Mouse (Mus musculus) frontal cortex, postnatal 14 days (tissue): ENCODE results near the gene Fcrla.

ENCODE experiments used
- DNase-seq, 2 experiments: peaks; one replicate each; pipeline ENCODE4 v3.0.0; 2022; ENCODE audit warnings: low spot score in 2 of 2

The Fcrla gene

DNA sequence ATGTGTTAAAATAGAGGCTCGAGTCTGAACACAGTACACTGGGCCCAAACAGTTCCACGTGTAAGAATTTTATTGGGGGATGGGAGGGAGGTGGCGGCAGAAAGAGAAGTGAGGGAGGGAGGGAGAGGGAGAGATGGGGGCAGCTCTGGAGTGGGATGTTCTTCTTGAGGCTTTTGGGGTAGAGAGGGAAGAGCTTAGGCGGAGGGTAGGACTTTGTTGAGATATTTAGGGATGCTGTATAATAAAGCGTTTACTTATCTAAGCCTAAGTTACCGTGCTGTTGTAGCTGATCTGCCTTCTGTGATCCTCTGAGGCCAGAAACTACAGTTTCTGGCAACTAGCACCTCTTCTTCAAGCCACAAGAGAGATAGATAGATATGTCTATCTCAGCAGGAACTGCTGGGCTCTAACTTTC is 41.3 kb downstream of the Fcrla start:
- DNase-seq: no peak

DNA sequence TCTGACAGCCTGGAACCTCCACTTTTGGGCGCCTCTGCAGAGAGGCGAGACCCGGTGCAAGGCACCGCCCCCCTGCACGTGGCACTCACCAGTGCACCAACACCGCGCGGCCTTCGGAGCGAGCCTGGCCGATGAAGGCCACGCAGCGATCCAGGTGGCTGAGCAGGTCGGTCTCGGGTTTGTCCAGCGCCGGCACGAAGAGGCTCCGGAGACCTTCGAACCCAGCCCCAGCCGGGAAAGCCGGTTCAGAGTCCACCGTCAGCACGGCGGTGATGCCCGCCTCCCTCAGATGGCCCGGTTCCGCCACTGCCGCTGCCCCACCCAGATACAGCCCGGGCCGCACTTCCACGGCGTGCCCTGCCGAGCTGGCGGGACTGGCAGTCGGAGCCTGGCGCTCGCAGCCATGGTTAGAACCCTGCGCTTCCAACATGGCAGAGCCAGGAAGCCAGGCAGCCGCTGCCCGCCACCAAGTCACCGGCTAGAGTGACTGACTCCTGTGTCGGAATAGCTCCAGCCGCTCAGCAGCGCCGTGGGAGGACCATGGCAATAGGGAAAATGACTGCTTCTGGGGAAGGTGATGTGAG is 42.3 kb downstream of the Fcrla start, which contains the start of the genes Gm26620 and Dusp12:
Gene Gm26620, plus strand, starts transcription at position 88 of the 584 bp plus-strand sequence.
Gene Dusp12, minus strand, starts transcription at position 563 of the 584 bp plus-strand sequence.
- peak; percentile 78 to 84 for DNase-seq

DNA sequence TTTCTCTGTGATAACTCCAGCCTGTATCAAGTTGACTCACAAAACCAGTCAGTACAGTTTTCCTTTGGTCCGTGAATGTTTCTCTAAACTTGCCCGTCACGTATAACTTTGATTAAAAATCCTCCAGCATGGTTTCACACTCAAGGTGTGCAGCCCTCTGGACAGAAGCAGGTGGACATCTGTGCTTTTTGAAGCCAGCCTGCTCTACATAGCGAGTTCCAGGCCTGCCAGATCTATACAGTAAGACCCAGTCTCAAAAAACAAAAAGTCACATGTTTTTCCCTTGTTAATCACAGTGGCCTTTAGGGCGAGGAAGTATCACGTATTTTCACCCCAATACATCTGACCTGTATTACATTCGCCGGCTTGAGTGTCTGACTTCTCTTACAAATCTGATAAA is 43.0 kb downstream of the Fcrla start:
- no peak for DNase-seq

DNA sequence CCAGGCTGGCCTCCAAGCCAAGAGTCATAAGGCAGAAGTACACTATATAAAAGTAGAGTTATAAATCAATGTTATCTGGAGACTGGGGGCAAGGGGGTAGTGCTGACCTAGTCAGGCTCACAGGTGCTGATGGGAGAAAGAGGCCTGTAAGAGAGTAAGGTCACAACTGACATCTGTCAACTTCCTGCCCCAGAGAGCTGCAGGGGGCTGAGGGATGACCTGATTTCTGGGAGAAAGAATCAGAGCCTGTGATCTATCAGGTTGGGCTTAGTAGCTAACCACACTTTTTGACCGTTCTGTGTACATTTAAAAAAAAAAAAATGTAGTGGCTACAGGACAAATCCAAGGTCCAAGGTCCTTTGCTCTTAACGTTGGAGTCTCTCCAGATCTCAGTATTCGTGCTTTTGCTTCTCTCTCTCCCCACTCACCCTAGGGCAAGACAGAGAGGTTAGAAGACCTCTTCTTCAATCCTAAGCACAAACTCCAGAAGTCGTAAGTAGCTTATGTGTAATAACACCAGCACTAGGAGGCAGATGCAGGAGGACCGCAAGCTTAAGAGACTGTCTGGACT is 44.4 kb downstream of the Fcrla start:
- no peak for DNase-seq

DNA sequence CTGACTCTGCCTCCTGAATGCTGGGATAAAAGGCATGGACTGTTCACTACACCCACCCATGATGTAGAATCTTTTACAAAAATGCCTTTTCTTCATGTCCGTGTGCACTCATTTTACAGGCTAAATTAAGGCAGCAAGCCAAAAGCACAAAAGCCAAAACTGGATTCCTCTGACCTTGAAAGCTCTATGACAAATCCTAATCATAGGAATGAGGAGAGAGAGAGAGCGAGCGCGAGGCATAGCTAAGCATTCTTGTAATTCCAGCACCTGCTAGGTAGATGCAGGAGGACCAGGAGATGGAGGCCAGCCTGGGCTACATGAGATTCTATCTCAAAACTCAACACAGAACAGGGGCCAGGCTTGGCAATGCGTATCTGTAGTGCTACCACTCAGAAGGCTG is 50.5 kb downstream of the Fcrla start:
- DNase-seq: no peak

DNA sequence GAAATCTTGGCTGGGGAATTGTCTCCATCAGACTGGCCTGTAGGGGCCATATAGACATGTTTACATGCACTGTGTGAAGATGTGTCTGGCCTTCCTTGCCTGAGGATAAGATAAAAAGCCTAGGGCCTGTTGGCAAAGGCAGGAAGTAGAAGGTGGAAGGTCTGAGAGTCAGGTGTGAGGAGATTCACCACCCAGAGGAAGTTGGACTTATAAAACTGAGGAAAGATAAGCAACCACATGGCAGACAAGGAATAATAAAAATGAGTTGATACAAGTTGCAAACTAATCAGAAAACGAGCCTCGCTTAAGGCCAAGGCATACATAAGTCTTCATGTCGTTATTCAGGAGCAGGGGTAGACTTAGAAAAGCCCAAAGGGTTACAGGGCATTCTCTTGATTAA is 51.7 kb downstream of the Fcrla start:
- no peak for DNase-seq

DNA sequence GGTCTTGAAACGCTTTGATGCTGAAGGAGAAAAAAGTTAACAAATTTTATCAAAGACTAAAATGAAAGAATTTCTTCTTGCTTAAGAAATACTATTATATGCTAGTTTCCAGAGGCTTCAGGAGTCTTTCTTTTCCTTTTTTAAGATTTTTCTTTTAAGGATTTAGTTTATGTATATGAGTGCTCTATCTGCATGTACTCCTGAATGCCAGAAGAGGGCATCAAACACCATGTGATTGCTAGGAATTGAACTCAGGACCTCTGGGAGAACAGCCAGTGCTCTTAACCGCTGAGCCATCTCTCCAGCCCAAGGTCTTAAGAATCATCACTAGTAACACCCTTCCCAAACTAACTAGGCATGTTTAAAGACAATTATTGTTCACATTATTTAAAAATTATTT is 55.4 kb downstream of the Fcrla start:
- DNase-seq: no peak

DNA sequence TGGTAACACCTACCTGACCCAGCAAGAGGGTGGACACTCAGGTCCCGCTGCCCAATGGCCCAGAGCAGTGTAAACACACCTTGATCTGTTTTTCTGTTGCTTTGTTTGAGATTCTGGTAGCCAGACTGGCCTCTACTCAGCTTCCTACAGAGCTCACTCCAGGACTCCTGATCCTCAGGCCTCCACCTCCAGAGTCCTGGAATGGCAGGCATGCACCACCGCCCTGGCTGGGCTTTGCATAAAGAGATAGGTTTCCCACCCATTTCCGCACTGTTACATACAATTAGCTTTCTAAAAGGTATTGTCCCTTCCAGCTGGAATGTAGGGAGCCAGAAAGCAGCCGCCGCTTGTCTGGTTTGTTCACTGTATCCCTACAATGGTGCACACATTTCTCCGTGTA is 56.0 kb downstream of the Fcrla start:
- no peak for DNase-seq

DNA sequence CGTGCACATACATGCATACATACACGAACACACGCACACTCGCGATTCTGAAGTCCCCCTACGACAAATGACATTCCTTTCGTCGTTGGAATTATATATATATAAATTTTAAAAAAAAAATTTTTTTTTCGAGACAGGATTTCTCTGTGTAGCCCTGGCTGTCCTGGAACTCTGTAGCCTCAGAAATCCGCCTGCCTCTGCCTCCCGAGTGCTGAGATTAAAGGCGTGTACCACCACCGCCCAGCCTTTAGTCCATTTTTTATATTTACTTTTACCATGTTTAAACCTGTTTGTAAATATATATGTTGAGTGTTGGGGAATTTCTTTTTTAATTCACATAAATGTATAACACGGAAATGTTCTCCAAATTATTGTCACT is 58.5 kb downstream of the Fcrla start:
- DNase-seq: no peak

DNA sequence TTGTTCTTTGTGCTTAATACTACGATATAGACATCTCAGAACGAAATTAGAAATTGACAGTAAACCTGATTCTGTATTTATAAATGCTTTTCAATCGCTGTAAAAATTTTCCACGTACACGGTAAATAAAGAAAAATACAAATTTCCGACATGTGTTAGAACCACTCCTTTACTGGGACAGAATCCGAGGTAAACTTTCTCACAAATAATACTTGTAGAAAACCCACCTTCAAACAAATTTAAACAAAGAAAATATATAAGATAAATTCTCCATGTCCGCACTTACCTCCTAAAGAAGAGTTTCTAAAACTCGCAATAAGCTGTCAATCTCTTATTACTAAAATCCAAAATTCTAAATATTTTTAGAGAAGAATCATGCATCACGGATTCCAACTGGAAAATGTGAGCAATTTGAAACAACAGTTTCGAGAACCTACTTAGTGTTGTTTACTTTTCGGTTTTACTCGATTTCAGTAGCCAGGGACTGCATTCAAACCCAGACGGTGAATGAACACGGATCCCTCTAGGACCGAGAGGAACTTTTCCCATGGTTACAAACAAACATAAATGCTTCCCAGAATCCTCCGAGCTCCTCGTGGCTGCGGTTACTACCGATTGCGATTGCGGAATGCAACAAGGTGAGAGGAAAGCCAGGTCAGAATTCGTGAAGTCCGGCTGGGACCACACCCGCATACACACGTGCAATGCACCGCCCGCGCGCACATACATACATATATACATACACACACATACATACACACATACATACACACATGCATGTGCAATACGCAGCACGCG is 59.1 kb downstream of the Fcrla start:
- DNase-seq: peak; percentile 47 to 59

DNA sequence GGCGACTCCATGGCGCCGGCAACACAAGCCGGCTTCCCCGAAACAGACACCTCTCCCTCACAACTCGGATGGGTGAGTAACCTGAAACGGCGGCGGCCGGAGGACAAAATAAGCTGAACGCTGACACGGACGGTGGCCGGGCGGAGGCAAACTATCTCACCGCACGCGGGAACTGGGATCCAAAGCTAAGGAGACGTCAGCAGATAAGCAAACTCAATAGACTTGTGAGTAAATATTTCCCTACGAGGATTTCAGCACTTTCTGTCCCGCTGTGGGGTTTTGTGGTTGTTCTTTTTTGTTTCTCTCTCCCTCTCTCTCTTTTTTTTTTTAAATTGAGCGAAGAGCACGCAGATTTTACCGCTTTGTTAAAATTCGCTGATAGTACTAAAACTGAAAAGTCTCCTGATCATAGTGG is 59.7 kb downstream of the Fcrla start, which contains the start of gene Atf6:
Gene Atf6, minus strand, starts transcription at position 81 of the 415 bp plus-strand sequence.
- DNase-seq: peak; percentile 93 to 95
